Mouse (Mus musculus) liver, adult 2 months (tissue): ENCODE results near the gene Nol4l.

Experiments
- CTCF ChIP-seq: fragments of 200-500 bp; IDR thresholded peaks from 2 replicates; pipeline ENCODE4 v1.5.1; 2011; ENCODE audit warnings: low read depth, low read length, control low read depth
- POLR2A ChIP-seq: fragments of 200-500 bp; IDR thresholded peaks from 2 replicates; pipeline ENCODE4 v1.6.1; 2011; ENCODE audit warnings: low read length, control low read depth; ENCODE audit not compliant: insufficient read depth; ENCODE audit errors: extremely low read depth

- TF ChIP-seq CTCF (peak; percentile 23; the same call in 1 of the 2 replicates), POLR2A (no peak)
These were observed 34.6 kb upstream of the Nol4l start for GRCm38 (mm10) chr2:153564343-153564742.
